Mouse (Mus musculus): ENCODE measurements around the gene Wrnip1.
"Not testable (repeated sequence)": the region's sequence is repeated elsewhere in the genome, so short reads cannot be mapped to it uniquely, and the experiment has no call there.

Wrnip1 gene

DNA sequence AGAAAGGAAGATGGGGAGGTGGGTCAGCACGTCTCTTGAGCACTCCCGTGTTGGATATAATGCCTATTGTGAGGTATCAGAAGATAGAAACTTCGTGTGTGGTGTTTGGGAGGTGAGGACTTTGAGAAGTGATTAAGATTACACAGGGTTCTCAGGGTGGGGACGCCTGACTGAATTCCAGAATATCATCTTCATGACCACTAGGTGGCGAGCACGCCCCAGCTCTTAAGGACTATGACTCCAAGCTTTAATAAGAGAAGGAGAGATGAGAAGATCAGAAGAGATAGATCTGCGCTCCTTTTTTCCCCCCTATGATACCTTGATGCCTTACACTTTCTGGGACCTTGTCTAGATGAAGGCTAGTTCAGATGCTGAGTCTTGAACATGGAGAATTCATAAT is 50.1 kb downstream of the Wrnip1 start:
- DNase-seq (ENCODE audit: low spot score): no peak

DNA sequence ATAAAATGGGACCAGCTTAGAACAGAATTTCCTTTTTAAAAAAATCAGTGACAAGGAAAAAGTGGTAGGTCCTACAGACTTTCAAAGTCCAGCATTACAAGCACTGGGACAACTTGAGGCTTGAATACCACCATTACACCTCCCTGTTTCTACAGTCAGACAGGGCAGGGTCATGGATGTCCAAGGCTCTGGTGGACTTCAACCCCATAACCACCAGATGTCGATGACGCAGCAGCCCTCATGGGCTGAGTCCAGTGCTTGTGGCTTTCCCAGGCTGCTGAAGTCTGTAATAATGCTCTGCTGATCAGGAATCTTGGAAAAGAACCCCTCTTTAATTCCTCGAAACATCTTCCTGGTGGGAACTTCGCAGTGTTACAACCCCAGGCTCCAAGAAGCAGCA is 50.7 kb downstream of the Wrnip1 start:
- no peak for DNase-seq (ENCODE audit: low spot score)

DNA sequence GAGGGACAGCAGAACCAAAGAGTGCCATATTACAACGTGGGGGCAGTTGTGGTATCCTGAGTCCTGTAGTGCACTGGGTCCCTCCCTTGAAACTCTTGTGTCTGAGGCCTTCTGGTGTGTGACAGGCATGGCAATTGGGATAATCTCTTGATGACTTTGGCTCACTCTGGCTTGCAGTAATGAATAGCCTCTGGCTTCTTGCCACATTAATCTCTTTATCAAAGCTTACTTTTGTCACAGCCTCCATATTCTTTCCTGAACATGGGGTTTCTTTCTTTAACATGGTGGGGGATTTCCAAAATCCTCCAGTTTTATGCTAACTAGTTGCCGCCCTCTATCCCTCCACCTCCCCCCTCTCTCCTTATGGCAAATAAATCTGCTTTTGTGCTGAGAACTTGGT is 51.2 kb downstream of the Wrnip1 start:
- no peak for DNase-seq (ENCODE audit: low spot score)

DNA sequence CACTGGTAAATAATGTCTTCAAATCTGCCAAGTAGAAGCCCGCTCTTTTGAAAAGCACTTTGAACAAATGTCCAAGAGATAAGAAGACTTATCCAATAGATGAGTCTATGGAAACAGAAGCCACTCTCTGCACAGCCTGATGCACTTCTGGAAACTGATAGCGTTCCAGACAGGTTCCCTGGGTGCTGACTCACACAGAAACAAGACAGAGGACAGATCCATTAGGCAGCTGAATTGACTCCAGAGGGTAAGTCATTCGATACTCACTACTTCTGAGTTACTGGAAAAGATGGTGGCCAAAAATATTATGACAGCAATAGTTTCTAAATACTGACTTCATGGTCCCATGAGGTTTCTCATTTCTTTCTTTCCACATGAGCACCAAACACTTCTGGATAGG is 59.0 kb downstream of the Wrnip1 start:
- no peak for DNase-seq (ENCODE audit: low spot score)

DNA sequence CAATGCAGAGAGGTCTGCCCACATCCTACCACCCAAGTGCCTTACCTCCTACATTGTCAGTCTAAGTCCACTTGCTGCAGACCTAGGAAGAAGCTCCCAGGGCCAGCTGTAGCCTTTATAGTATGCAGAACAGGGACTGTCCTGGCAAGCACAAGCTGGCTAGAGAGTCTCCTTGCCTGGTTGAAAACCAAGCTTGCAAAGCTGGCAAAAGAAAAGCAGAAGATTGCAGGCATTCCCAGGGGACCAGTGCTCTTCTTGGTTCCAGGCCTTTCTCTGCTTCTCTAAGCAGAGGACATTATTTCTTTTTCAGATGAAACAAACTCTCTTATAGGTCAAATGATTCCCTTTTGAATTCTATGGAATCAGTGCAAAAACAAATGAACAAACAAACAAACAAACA is 61.6 kb downstream of the Wrnip1 start:
- no peak for DNase-seq (ENCODE audit: low spot score)

DNA sequence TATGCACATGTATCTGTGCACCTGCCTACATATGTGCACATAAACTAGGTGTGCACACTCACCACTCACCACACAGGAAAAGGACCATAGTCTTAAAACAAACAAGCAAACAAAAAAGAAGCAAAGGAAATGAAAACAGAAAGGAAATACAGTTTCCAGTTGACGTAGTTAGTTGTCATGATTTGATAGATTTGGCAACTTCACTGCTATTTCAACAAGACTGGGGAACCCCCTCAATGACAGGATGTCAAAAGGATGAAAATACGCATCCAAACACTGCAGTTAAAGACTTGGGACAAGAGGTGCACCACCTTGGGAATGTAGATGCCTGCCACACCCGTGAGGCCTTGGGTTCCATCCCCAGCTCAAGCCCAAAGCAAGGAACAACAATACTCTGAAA is 62.7 kb downstream of the Wrnip1 start:
- DNase-seq (ENCODE audit: low spot score): not testable (repeated sequence)

DNA sequence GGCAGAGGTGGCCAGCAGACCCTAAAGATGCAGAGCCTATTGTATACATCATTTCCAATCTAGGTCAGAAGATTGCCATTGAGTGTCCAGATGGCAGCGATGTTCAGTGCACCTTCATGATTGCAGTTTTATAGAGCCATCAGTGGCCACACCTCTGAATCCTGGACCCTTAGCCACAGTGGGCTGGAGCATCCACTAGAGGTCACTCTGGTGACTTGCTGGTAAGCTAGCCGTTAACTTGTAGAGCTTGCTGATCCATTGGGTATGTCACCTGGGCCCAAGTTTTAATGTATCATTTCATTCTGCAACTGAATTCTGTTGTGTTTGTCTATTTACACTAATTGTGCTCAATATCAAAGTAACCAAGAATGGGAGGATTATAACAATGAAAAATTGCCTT is 63.8 kb downstream of the Wrnip1 start:
- no peak for DNase-seq (ENCODE audit: low spot score)

DNA sequence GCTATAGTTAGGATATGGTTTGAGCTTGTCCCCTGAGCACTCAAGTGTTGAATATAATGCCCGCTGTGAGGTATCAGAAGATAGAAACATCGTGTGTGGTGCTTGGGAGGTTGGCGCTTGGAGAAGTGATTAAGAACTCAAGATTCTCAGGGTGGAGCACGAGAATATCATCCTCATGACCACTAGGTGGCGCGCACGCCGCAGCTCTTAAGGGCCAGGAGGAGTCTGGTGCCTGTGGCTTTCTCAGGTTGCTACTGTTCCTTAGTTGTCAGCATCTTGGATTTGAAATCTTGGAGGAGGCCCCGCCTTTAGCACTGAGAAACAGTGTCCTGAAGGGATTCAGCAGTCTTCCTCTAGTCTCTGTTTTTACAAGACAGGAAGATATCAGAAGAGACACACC is 64.6 kb downstream of the Wrnip1 start:
- DNase-seq (ENCODE audit: low spot score): peak; percentile 66

DNA sequence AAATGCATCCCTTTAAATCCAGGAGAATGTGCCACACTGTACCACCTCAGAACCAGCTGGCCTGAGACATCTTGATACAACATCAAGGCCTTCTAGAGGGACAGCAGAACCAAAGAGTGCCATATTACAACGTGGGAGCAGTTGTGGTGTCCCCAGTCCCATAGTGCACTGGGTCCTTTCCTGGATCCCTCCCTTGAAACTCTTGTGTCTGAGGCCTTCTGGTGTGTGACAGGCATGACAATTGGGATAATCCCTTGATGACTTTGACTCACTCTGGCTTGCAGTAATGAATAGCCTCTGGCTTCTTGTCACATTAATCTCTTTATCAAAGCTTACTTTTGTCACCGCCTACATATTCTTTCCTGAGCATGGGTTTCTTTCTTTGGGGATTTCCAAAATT is 65.2 kb downstream of the Wrnip1 start:
- no peak for DNase-seq (ENCODE audit: low spot score)

DNA sequence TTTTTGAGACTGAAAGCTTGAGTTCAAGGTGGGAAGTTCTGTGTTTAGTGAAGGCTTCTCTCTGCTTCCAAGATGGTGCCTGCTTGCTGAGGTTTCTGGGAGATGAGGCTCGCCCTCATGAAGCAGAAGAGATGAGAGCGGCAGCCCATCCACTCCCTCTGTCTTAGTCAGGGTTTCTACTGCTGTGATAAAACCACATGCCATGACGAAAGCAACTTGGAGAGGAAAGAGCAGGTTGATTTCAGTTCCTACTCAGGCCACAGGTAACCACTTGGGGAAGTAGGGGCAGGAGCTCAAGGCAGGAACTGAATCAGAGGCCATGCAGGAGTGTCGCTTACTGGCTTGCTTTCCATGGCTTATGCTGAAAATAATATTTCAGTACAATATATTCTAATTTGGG is 66.4 kb downstream of the Wrnip1 start:
- DNase-seq (ENCODE audit: low spot score): not testable (repeated sequence)

DNA sequence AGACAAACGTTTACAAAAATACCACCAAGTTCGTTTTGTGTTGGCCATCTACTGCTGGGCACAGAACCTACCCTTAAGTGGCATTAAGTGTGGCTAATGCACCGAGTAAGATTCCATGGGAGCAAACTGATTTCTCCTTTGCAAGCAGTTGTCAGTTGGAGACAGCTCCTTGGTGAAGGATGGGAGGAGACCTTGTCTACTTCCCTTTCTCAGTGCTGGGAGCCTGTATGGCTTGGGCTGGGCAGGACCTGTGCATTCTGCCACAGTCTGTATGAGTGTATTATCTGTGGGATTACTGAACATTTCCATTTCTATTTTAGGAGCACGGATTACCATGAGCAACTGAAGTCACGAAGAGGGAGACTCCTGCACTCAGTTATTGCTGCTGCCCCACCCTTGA is 67.0 kb downstream of the Wrnip1 start:
- DNase-seq (ENCODE audit: low spot score): no peak
